Mouse (Mus musculus): ENCODE results near the gene Eif4h.

- TF ChIP-seq CTCF (IDR thresholded peaks at IDR 0.05; ENCODE audit: borderline replicate concordance, extremely low read depth, insufficient read depth, insufficient read length) = no peak
- TF ChIP-seq POLR2A (IDR thresholded peaks at IDR 0.05; ENCODE audit: borderline replicate concordance, extremely low read depth, insufficient read depth, insufficient read length, poor library complexity, severe bottlenecking) = no peak
Observed at GRCm38 (mm10) chr5:134592026-134592581, 47.2 kb downstream of the Eif4h start.
